Mouse (Mus musculus) kidney, adult 2 months (tissue): ENCODE measurements around the gene Mrgpra2b.
"Not testable (repeated sequence)": the region's sequence is repeated elsewhere in the genome, so short reads cannot be mapped to it uniquely, and the experiment has no call there.

Source experiments
- CTCF ChIP-seq: fragments of 200-500 bp; conservative IDR thresholded peaks from 2 replicates; pipeline ENCODE4 v1.5.1; 2011; ENCODE audit warnings: low read depth, mild to moderate bottlenecking, control low read depth, low read length, moderate library complexity, mixed read lengths; ENCODE audit not compliant: insufficient read depth, insufficient read length
- POLR2A ChIP-seq: fragments of 200-500 bp; IDR thresholded peaks from one replicate; pipeline ENCODE4 v1.6.1; 2011; ENCODE audit warnings: low read depth, low read length, control low read depth

DNA sequence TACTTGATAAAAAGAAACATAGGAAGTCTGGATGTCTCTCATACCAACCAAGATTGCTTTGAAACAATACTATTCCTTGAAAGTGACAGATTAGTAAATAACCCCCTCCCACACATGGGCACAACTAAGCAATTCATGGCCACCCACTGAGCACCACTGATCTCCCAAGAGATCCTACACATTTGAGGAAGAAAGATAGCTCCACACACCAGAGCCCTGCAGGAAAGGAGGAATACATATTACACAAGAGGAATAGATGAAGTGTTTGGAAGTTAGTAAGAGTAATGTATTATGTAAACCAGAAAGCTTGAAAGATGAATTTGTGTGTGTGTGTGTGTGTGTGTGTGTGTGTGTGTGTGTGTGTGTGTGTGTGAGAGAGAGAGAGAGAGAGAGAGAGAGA, 45.5 kb downstream of the Mrgpra2b start:
- TF ChIP-seq CTCF, POLR2A: not testable (repeated sequence)
